In genomic region chr16:32856751-32857150, GRCm38 (mm10) we compare ENCODE assay signal across 22 mouse cellular contexts. TPM values are rescaled to one million over a fixed set of nuclear protein-coding genes. Genes with fewer than 3 reads are reported as not detected.
"Had no signal": no experiment of that assay in that cellular context is flagged by ENCODE, and none has a peak within 500 bp of the region (broad histone marks: within the 10 kb centered on the region; RNA-seq: fewer than 3 reads in every experiment).

No protein-coding gene starts in this region.

- H3K9me3 ChIP-seq: liver, embryonic 15.5 days; lung, embryonic 15.5 days; midbrain, embryonic 10.5 days; midbrain, embryonic 12.5 days; neural tube, embryonic 13.5 days; neural tube, embryonic 15.5 days had no signal

- H3K4me2 ChIP-seq: liver, embryonic 15.5 days; lung, embryonic 15.5 days; midbrain, embryonic 12.5 days; neural tube, embryonic 13.5 days; neural tube, embryonic 15.5 days had no signal

- H3K9ac ChIP-seq: liver, embryonic 15.5 days; liver, postnatal 0 days; lung, embryonic 15.5 days; midbrain, embryonic 12.5 days; neural tube, embryonic 13.5 days; neural tube, embryonic 15.5 days had no signal

- DNase-seq: liver, postnatal 0 days; lung, adult 2 months; lung, postnatal 4 days; midbrain, embryonic 14.5 days; right cerebral cortex, postnatal 14 days; spleen, adult 18-20 months; thymus, adult 18-20 months; thymus, postnatal 14 days; thymus, postnatal 36 days had no signal

- H3K27ac ChIP-seq: liver, embryonic 15.5 days; lung, embryonic 15.5 days; midbrain, embryonic 10.5 days; midbrain, embryonic 12.5 days; neural tube, embryonic 13.5 days; neural tube, embryonic 15.5 days had no signal

- ATAC-seq: liver, postnatal 0 days; lung, postnatal 0 days had no signal

- H3K4me1 ChIP-seq: midbrain, embryonic 10.5 days; midbrain, embryonic 12.5 days had no signal

- H3K4me3 ChIP-seq: liver, embryonic 15.5 days; lung, embryonic 15.5 days; midbrain, embryonic 10.5 days; midbrain, embryonic 12.5 days; neural tube, embryonic 13.5 days; neural tube, embryonic 15.5 days had no signal

- H3K27me3 ChIP-seq: liver, embryonic 15.5 days; lung, embryonic 15.5 days; midbrain, embryonic 12.5 days; neural tube, embryonic 13.5 days; neural tube, embryonic 15.5 days had no signal

RNA-seq across cellular contexts. Expression of gene Smbd1, which starts 46.5 kb away (rescaled TPM):
- total RNA-seq: megakaryocyte, adult 5-6 weeks; megakaryocyte-erythroid progenitor cell, adult 5-6 weeks; midbrain, postnatal 0 days; monocyte, adult 5-6 weeks had no signal
- polyA plus RNA-seq: liver, embryonic 15.5 days; liver, postnatal 0 days; lung, embryonic 15.5 days; midbrain, embryonic 10.5 days; midbrain, embryonic 12.5 days; midbrain, embryonic 14.5 days; midbrain, postnatal 0 days; neural tube, embryonic 11.5 days; neural tube, embryonic 13.5 days; neural tube, embryonic 15.5 days; stomach, embryonic 14.5 days had no signal

RNA-seq across cellular contexts. Expression of gene Muc20, which starts 59.5 kb away (rescaled TPM):
- total RNA-seq: megakaryocyte-erythroid progenitor cell, adult 5-6 weeks; monocyte, adult 5-6 weeks had no signal
- polyA plus RNA-seq: liver, postnatal 0 days; midbrain, embryonic 10.5 days; midbrain, embryonic 12.5 days; midbrain, embryonic 14.5 days; midbrain, postnatal 0 days; neural tube, embryonic 11.5 days; neural tube, embryonic 13.5 days; neural tube, embryonic 15.5 days; stomach, embryonic 14.5 days had no signal
